Mouse (Mus musculus): Measurements from ENCODE around the gene Hes3. TPM values are rescaled to one million over a fixed set of nuclear protein-coding genes. Genes with fewer than 3 reads are reported as not detected.

Gene Hes3
- polyA plus RNA-seq (2011; ENCODE audit: insufficient read depth, insufficient read length, low replicate concordance, missing spikeins), result not detected in 2 replicates

- H3K4me3 ChIP-seq (replicated peaks; ENCODE audit: control insufficient read depth, low read depth, low read length), result no peak within 1 kb of the TSS
- TF ChIP-seq POLR2A (IDR thresholded peaks at IDR 0.05; ENCODE audit: borderline replicate concordance, control insufficient read depth, low read depth, low read length) (no peak), CTCF (IDR thresholded peaks at IDR 0.05; ENCODE audit: control insufficient read depth, insufficient read depth, low read length) (no peak)
- no peak within 1 kb of the TSS for H3K27ac ChIP-seq (ENCODE audit: control insufficient read depth, insufficient read depth, low read depth, low read length, poor library complexity)
- WGBS, result 40% methylated on average over 6 of the region's 6 CpGs
- H3K4me1 ChIP-seq (ENCODE audit: control insufficient read depth, insufficient read depth, low read length), result peaks cover 1% of the 10 kb centered on the region; the same call in 1 of the 2 replicates
Measured at GRCm38 (mm10) chr4:152291562-152291961, at the start of gene Hes3. Gene Hes3, minus strand, starts transcription at chr4:152291662.

DNA sequence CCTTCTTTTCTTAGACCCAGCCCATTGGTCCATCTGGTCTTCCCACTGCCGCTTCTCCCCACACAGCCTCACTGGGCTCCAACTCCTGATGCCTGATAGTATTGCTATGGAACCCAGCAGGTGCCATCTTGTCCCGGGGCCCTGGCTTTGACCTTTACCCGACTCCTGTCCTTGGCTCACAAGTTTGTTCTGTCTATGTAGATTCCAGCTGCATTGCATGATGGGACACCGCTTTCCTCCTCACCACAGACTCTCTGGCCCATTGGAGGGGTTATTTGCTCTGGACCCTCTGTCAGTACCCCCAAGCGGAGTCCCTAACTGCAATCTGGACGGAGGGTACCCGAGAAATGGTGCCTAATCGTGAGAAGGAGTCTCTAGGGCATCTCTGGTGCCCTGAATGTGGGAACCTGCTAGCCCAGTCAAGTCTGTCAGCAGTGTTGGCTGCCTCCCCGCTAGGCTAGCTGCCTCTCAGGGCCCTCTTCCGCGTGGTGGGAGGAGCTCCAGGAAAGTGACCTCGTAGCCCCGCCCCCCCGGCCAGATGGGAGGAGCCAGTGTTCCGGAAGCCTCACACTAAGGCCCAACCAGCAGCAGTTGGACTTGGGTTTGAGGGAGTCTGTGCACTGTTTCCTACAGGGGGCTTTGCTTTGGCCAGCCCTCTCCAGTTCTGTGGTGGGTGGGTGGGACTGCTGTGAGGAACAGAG lies 49.3 kb upstream of the Hes3 start:
- H3K4me3 ChIP-seq (replicated peaks; ENCODE audit: control insufficient read depth, low read depth, low read length), result no peak overlapping the region
- 43% methylated on average over 15 of the region's 15 CpGs for WGBS
- TF ChIP-seq POLR2A (IDR thresholded peaks at IDR 0.05; ENCODE audit: borderline replicate concordance, control insufficient read depth, low read depth, low read length) (no peak), CTCF (IDR thresholded peaks at IDR 0.05; ENCODE audit: control insufficient read depth, insufficient read depth, low read length) (no peak)
- no peak overlapping the region for H3K27ac ChIP-seq (ENCODE audit: control insufficient read depth, insufficient read depth, low read depth, low read length, poor library complexity)
- H3K4me1 ChIP-seq (ENCODE audit: control insufficient read depth, insufficient read depth, low read length), result no peaks in the 10 kb centered on the region

GRCm38 (mm10) chr4:152339293-152339790 lies 47.9 kb upstream of the Hes3 start:
- H3K4me3 ChIP-seq (replicated peaks; ENCODE audit: control insufficient read depth, low read depth, low read length), result no peak overlapping the region
- H3K27ac ChIP-seq (ENCODE audit: control insufficient read depth, insufficient read depth, low read depth, low read length, poor library complexity), result no peak overlapping the region
- no peaks in the 10 kb centered on the region for H3K4me1 ChIP-seq (ENCODE audit: control insufficient read depth, insufficient read depth, low read length)
- WGBS, result 8% methylated on average over 25 of the region's 26 CpGs
- TF ChIP-seq CTCF (IDR thresholded peaks at IDR 0.05; ENCODE audit: control insufficient read depth, insufficient read depth, low read length), result no peak
- no peak for TF ChIP-seq POLR2A (IDR thresholded peaks at IDR 0.05; ENCODE audit: borderline replicate concordance, control insufficient read depth, low read depth, low read length)

DNA sequence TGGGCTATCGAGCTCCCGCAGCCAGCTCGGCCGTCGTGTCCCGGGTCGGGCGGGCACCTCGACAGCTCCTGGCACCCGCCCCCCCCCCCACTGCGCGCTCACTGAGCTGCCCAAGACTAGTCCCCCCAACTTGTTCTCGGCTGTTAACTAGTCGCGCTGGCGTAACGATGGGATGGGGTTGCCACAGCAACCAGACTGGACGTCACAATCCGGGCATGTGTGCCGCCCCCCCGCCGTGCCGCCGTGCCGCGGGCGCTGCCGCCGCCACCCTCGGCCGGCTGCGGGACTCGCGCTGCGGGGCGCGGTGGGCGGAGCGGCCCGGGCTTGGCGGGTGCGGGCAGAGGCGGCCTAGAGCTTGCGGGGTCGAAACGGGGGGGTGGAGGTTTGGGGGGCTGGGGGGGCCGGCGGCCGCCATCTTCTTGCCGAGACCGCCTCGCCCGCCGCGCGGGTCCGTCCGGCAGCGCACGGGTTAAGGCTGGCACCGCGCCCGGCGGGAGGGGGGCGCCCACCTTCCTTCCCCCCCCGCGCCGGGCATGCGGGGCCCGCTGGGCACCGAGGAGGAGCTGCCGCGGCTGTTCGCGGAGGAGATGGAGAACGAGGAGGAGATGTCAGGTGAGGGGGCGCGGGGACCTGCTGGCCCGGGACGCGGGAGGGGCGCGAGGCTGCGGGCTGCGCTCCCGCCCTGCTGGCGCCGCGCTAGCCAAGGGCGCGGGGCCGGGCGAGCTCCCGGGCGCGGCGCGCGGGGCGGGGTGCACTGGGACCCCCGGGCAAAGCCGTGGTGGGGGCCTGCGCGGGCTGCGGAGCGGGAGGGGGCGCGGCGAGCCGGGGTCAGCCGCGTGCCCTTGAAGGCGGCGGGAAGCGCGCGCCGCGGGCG lies 47.2 kb upstream of the Hes3 start, which contains the start of gene Chd5:
TSS of gene Chd5 (plus strand) at position 233 of the 874 bp plus-strand sequence.
- Histone ChIP-seq H3K27ac (ENCODE audit: control insufficient read depth, insufficient read depth, low read depth, low read length, poor library complexity) (no peak within 1 kb of the TSS), H3K4me3 (replicated peaks; ENCODE audit: control insufficient read depth, low read depth, low read length) (no peak within 1 kb of the TSS)
- 3% methylated on average over 115 of the region's 120 CpGs for WGBS

GRCm38 (mm10) chr4:152337772-152338171 lies 46.3 kb upstream of the Hes3 start:
- no peaks in the 10 kb centered on the region for H3K4me1 ChIP-seq (ENCODE audit: control insufficient read depth, insufficient read depth, low read length)
- TF ChIP-seq POLR2A (IDR thresholded peaks at IDR 0.05; ENCODE audit: borderline replicate concordance, control insufficient read depth, low read depth, low read length), result no peak
- no peak for TF ChIP-seq CTCF (IDR thresholded peaks at IDR 0.05; ENCODE audit: control insufficient read depth, insufficient read depth, low read length)
- no peak overlapping the region for H3K4me3 ChIP-seq (replicated peaks; ENCODE audit: control insufficient read depth, low read depth, low read length)
- no peak overlapping the region for H3K27ac ChIP-seq (ENCODE audit: control insufficient read depth, insufficient read depth, low read depth, low read length, poor library complexity)
- WGBS, result 50% methylated on average over 6 of the region's 6 CpGs

More for the DNA sequence above, 47.2 kb upstream of the Hes3 start, which contains the start of gene Chd5:
- H3K4me1 ChIP-seq (ENCODE audit: control insufficient read depth, insufficient read depth, low read length), result no peaks in the 10 kb centered on the region
- no peak for TF ChIP-seq POLR2A (IDR thresholded peaks at IDR 0.05; ENCODE audit: borderline replicate concordance, control insufficient read depth, low read depth, low read length)
- TF ChIP-seq CTCF (IDR thresholded peaks at IDR 0.05; ENCODE audit: control insufficient read depth, insufficient read depth, low read length), result no peak

DNA sequence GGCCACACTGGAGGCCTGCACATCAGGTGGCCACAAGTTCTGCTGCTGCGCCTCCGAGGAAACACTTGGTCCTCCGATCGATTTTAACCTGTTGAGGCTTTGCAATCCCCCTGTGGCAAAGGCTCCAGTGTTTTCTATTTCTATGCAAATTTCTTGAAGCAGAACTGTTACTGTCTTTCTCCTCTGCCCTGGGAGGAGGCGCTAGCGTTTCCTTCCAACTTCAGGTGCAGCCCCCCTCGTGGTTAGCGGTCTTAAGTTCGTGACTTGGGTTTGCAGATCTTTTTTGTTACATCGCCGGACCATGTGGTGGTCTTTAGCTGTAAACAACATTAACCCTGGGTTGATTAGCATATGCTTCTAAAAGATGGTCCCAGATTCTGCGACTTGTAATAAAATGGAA lies 42.1 kb upstream of the Hes3 start:
- Histone ChIP-seq H3K4me3 (replicated peaks; ENCODE audit: control insufficient read depth, low read depth, low read length) (no peak overlapping the region), H3K4me1 (ENCODE audit: control insufficient read depth, insufficient read depth, low read length) (no peaks in the 10 kb centered on the region), H3K27ac (ENCODE audit: control insufficient read depth, insufficient read depth, low read depth, low read length, poor library complexity) (no peak overlapping the region)
- 91% methylated on average over 12 of the region's 12 CpGs for WGBS
- TF ChIP-seq POLR2A (IDR thresholded peaks at IDR 0.05; ENCODE audit: borderline replicate concordance, control insufficient read depth, low read depth, low read length) (no peak), CTCF (IDR thresholded peaks at IDR 0.05; ENCODE audit: control insufficient read depth, insufficient read depth, low read length) (no peak)

- H3K27ac ChIP-seq (ENCODE audit: control insufficient read depth, insufficient read depth, low read depth, low read length, poor library complexity), result no peak overlapping the region
- H3K4me1 ChIP-seq (ENCODE audit: control insufficient read depth, insufficient read depth, low read length), result no peaks in the 10 kb centered on the region
- 19% methylated on average over 2 of the region's 2 CpGs for WGBS
- H3K4me3 ChIP-seq (replicated peaks; ENCODE audit: control insufficient read depth, low read depth, low read length), result no peak overlapping the region
- TF ChIP-seq POLR2A (IDR thresholded peaks at IDR 0.05; ENCODE audit: borderline replicate concordance, control insufficient read depth, low read depth, low read length) (no peak), CTCF (IDR thresholded peaks at IDR 0.05; ENCODE audit: control insufficient read depth, insufficient read depth, low read length) (peak; percentile 90)
Measured at GRCm38 (mm10) chr4:152332952-152333351, 41.5 kb upstream of the Hes3 start.

- Histone ChIP-seq H3K27ac (ENCODE audit: control insufficient read depth, insufficient read depth, low read depth, low read length, poor library complexity) (no peak overlapping the region), H3K4me1 (ENCODE audit: control insufficient read depth, insufficient read depth, low read length) (peaks cover 1% of the 10 kb centered on the region; the same call in 1 of the 2 replicates), H3K4me3 (replicated peaks; ENCODE audit: control insufficient read depth, low read depth, low read length) (no peak overlapping the region)
- peak; percentile 58 for TF ChIP-seq CTCF (IDR thresholded peaks at IDR 0.05; ENCODE audit: control insufficient read depth, insufficient read depth, low read length)
- no peak for TF ChIP-seq POLR2A (IDR thresholded peaks at IDR 0.05; ENCODE audit: borderline replicate concordance, control insufficient read depth, low read depth, low read length)
- WGBS, result 68% methylated on average over 6 of the region's 6 CpGs
Measured at GRCm38 (mm10) chr4:152328691-152329090, 37.2 kb upstream of the Hes3 start.

All from bone marrow, adult 2 months (tissue).